Mouse (Mus musculus) embryonic fibroblast, embryonic 13.5 days (primary cell): ENCODE data around the gene Pacsin3. TPM values are rescaled to one million over a fixed set of nuclear protein-coding genes. Genes with fewer than 3 reads are reported as not detected.
"Not testable (repeated sequence)": the region's sequence is repeated elsewhere in the genome, so short reads cannot be mapped to it uniquely, and the experiment has no call there.

Source experiments
- H3K27ac ChIP-seq: 2 replicates; pipeline ENCODE4 v1.5.1; 2012; ENCODE audit warnings: low read length, control low read depth, inconsistent platforms; ENCODE audit not compliant: insufficient read depth
- H3K4me1 ChIP-seq: 2 replicates; pipeline ENCODE4 v1.6.1; 2011; ENCODE audit warnings: low read length; ENCODE audit not compliant: control insufficient read depth, insufficient read depth
- H3K4me3 ChIP-seq: 2 replicates; pipeline ENCODE4 v1.5.1; 2011; ENCODE audit warnings: mild to moderate bottlenecking, control low read depth, low read length; ENCODE audit not compliant: insufficient read depth
- CTCF ChIP-seq: IDR thresholded peaks from 2 replicates; pipeline ENCODE4 v1.5.1; 2011; ENCODE audit warnings: mild to moderate bottlenecking, control low read depth, low read length, moderate library complexity, borderline replicate concordance; ENCODE audit not compliant: insufficient read depth
- POLR2A ChIP-seq: IDR thresholded peaks from 2 replicates; pipeline ENCODE4 v1.6.1; 2011; ENCODE audit warnings: low read depth, mild to moderate bottlenecking, control low read depth, low read length, moderate library complexity
- polyA plus RNA-seq: library from polyadenylated mRNA; stranded (reverse); fragments of >200 nt; gene quantifications from 2 replicates; pipeline ENCODE4 v1.2.4, GENCODE M21; 2011; ENCODE audit warnings: low read depth; ENCODE audit not compliant: missing spikeins, insufficient read length

Pacsin3 gene
- 22.0 and 25.5 TPM in 2 replicates for polyA plus RNA-seq

- Histone ChIP-seq H3K4me1 (no peaks in the 10 kb centered on the region; the same call in 1 of the 2 replicates), H3K27ac (no peak within 1 kb of the TSS), H3K4me3 (peak within 1 kb of the TSS; percentile 69)
- no peak for TF ChIP-seq CTCF
- TF ChIP-seq POLR2A: no peak
Measured at GRCm38 (mm10) chr2:91255661-91256150, at the start of gene Pacsin3. Pacsin3 (plus strand) TSS chr2:91255954.

- no peaks in the 10 kb centered on the region; the same call in 1 of the 2 replicates for H3K4me1 ChIP-seq
- no peak overlapping the region for H3K4me3 ChIP-seq
- H3K27ac ChIP-seq: no peak overlapping the region
- no peak for TF ChIP-seq CTCF
- no peak for TF ChIP-seq POLR2A
Measured at GRCm38 (mm10) chr2:91206254-91206775, 49.4 kb upstream of the Pacsin3 start.

GRCm38 (mm10) chr2:91213311-91213710 is 42.4 kb upstream of the Pacsin3 start:
- Histone ChIP-seq H3K27ac (no peak overlapping the region), H3K4me3 (no peak overlapping the region), H3K4me1 (no peaks in the 10 kb centered on the region)
- TF ChIP-seq CTCF (no peak), POLR2A (no peak)

GRCm38 (mm10) chr2:91217032-91217431 is 38.7 kb upstream of the Pacsin3 start:
- Histone ChIP-seq H3K4me3 (no peak overlapping the region), H3K27ac (no peak overlapping the region), H3K4me1 (no peaks in the 10 kb centered on the region)
- TF ChIP-seq POLR2A: no peak

- Histone ChIP-seq H3K27ac (no peak overlapping the region), H3K4me3 (no peak overlapping the region), H3K4me1 (no peaks in the 10 kb centered on the region)
- no peak for TF ChIP-seq POLR2A
- no peak for TF ChIP-seq CTCF
Measured at GRCm38 (mm10) chr2:91220501-91220900, 35.3 kb upstream of the Pacsin3 start.

GRCm38 (mm10) chr2:91223614-91224013 is 32.1 kb upstream of the Pacsin3 start:
- no peak for TF ChIP-seq POLR2A
- no peak for TF ChIP-seq CTCF

GRCm38 (mm10) chr2:91229735-91230134 is 26.0 kb upstream of the Pacsin3 start:
- Histone ChIP-seq H3K4me1 (no peaks in the 10 kb centered on the region), H3K4me3 (no peak overlapping the region), H3K27ac (no peak overlapping the region)
- TF ChIP-seq CTCF (no peak), POLR2A (no peak)

More at GRCm38 (mm10) chr2:91223614-91224013, 32.1 kb upstream of the Pacsin3 start:
- Histone ChIP-seq H3K27ac (no peak overlapping the region), H3K4me1 (no peaks in the 10 kb centered on the region), H3K4me3 (no peak overlapping the region)

GRCm38 (mm10) chr2:91236601-91237510 is 18.9 kb upstream of the Pacsin3 start, which contains the start of gene Ddb2:
Ddb2 (minus strand) TSS chr2:91236982.
- peak; percentile 64 for TF ChIP-seq POLR2A
- no peak for TF ChIP-seq CTCF
- Histone ChIP-seq H3K27ac (peak within 1 kb of the TSS; percentile 85), H3K4me3 (peak within 1 kb of the TSS; percentile 70), H3K4me1 (no peaks in the 10 kb centered on the region)

GRCm38 (mm10) chr2:91237511-91238080 is 18.2 kb upstream of the Pacsin3 start:
- peak overlapping the region; percentile 85 for H3K27ac ChIP-seq
- H3K4me3 ChIP-seq: peak overlapping the region; percentile 70
- H3K4me1 ChIP-seq: not testable (repeated sequence)

GRCm38 (mm10) chr2:91242547-91242946 is 13.2 kb upstream of the Pacsin3 start:
- no peak overlapping the region for H3K27ac ChIP-seq
- H3K4me1 ChIP-seq: no peaks in the 10 kb centered on the region; the same call in 1 of the 2 replicates
- TF ChIP-seq CTCF: no peak
- TF ChIP-seq POLR2A: no peak
- H3K4me3 ChIP-seq: no peak overlapping the region
